ENCODE assay signal across 8 mouse cellular contexts in the genomic region with DNA sequence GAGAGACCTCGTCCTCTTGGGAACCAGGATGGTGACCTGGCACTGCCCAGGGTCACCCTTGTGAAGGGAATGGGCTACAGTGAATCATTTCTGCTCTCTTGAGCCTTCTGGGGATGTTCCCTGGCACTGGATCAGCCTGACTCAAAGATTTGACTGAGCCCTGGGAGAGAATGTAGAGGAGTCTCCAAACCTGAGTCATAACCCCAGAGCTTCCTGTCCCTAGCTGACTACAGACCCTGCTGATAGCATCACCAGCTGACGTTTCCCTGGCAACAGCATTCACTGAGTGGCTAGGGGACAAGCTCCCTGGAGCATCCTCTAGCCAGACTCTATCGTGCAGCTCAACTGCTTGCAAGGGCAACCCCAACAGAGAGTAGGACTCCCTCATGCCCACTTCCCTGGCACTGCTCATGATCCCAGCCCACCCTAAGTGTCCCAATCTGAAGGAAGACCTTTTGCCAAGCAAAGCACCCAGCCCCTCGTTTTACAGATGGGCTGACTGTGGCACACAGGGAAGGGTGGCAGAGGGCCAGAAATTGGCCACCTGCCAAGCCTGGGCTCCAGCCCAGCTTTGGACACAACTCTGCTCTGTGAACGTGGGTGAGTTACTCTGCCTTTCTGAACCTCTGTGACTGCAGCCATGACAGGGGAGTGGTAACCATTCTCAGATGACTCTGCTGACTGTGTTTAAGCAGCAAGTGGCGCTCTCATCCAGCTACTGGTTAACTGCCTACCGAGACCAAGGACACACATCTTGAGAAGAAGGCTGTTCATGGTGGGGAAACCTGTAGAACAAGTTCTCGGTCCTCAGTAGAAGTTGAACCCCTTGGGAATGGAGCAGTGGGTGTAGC. TPM values are rescaled to one million over a fixed set of nuclear protein-coding genes. Genes with fewer than 3 reads are reported as not detected.
A peak's percentile ranks its signal among the peaks of the same experiment; 100 is the strongest.
DNase-seq lines count a peak whose midpoint lies in the region; ATAC-seq lines count a peak whose summit lies in the region.

No protein-coding gene starts in this region.

- H3K4me2 ChIP-seq in liver, embryonic 12.5 days = peak overlapping the region; percentile 63
- no peak overlapping the region for H3K4me2 ChIP-seq in liver, embryonic 11.5 days

- no peak for DNase-seq in liver, embryonic 11.5 days (ENCODE audit: low spot score)
- peak; percentile 92 for DNase-seq in NIH3T3 (ENCODE audit: low read depth)
- DNase-seq in cerebellum, postnatal 14 days = peak; percentile 79 to 83
- DNase-seq in induced T-regulatory cell, adult 2 months (ENCODE audit: low read depth) = peak; percentile 85
- DNase-seq in lung, postnatal 10 days = peak; percentile 50
- DNase-seq in spleen, postnatal 36 days (ENCODE audit: low spot score in 2 of 2) = no peak
- DNase-seq in spleen, adult 18-20 months = no peak

- H3K9ac ChIP-seq in liver, embryonic 12.5 days = no peak overlapping the region
- H3K9ac ChIP-seq in liver, embryonic 11.5 days (ENCODE audit: low read depth, low read length) = no peak overlapping the region

- WGBS in liver, embryonic 12.5 days (ENCODE audit: insufficient replicate concordance) = 55% methylated on average over 8 of the region's 8 CpGs
- WGBS in liver, embryonic 11.5 days = 59% methylated on average over 8 of the region's 8 CpGs

- no peak overlapping the region for H3K4me3 ChIP-seq in liver, embryonic 12.5 days
- no peak overlapping the region for H3K4me3 ChIP-seq in liver, embryonic 11.5 days (ENCODE audit: low read depth, low read length)

- ATAC-seq in liver, embryonic 12.5 days = no peak
- ATAC-seq in liver, embryonic 11.5 days (replicated peaks; ENCODE audit: low FRiP score) = no peak

- H3K4me1 ChIP-seq in liver, embryonic 12.5 days = peaks cover 42% of the 10 kb centered on the region
- H3K4me1 ChIP-seq in liver, embryonic 11.5 days (replicated peaks; ENCODE audit: control insufficient read depth, insufficient read depth, low read length) = peaks cover 19% of the 10 kb centered on the region

- no peaks in the 10 kb centered on the region for H3K27me3 ChIP-seq in liver, embryonic 12.5 days (replicated peaks)
- H3K27me3 ChIP-seq in liver, embryonic 11.5 days (replicated peaks; ENCODE audit: control insufficient read depth, insufficient read depth, low read length) = no peaks in the 10 kb centered on the region

- H3K27ac ChIP-seq in liver, embryonic 12.5 days = no peak overlapping the region
- no peak overlapping the region for H3K27ac ChIP-seq in liver, embryonic 11.5 days (ENCODE audit: low read depth, low read length)

- H3K36me3 ChIP-seq in liver, embryonic 12.5 days = no peaks in the 10 kb centered on the region
- H3K36me3 ChIP-seq in liver, embryonic 11.5 days (ENCODE audit: control insufficient read depth, insufficient read depth, low read length) = no peaks in the 10 kb centered on the region

- no peaks in the 10 kb centered on the region for H3K9me3 ChIP-seq in liver, embryonic 12.5 days (replicated peaks)
- H3K9me3 ChIP-seq in liver, embryonic 11.5 days (ENCODE audit: control insufficient read depth, low read length) = no peaks in the 10 kb centered on the region

RNA-seq across cellular contexts. Expression of gene Mapkapk3, which starts 10.9 kb away (rescaled TPM):
- polyA plus RNA-seq in liver, embryonic 12.5 days (2016; fragmentation: Nextera tagmentation; extraction: Ambion mirVana) = 12.5 and 13.2 TPM in 2 replicates
- 17.1 and 19.2 TPM in 2 replicates for polyA plus RNA-seq in liver, embryonic 11.5 days (2014; fragmentation: Nextera tagmentation; extraction: Ambion mirVana)

RNA-seq across cellular contexts. Expression of gene Cish, which starts 17.1 kb away (rescaled TPM):
- 16.2 and 18.1 TPM in 2 replicates for polyA plus RNA-seq in liver, embryonic 12.5 days (2016; fragmentation: Nextera tagmentation; extraction: Ambion mirVana)
- polyA plus RNA-seq in liver, embryonic 11.5 days (2014; fragmentation: Nextera tagmentation; extraction: Ambion mirVana) = 6.1 and 9.9 TPM in 2 replicates

RNA-seq across cellular contexts. Expression of gene Dock3, which starts 47.0 kb away (rescaled TPM):
- polyA plus RNA-seq in liver, embryonic 12.5 days (2016; fragmentation: Nextera tagmentation; extraction: Ambion mirVana) = 0.12 and 0.18 TPM in 2 replicates
- polyA plus RNA-seq in liver, embryonic 11.5 days (2014; fragmentation: Nextera tagmentation; extraction: Ambion mirVana) = 0.41 and 1.1 TPM in 2 replicates

RNA-seq across cellular contexts. Expression of gene Hemk1, which starts 59.4 kb away (rescaled TPM):
- polyA plus RNA-seq in liver, embryonic 12.5 days (2016; fragmentation: Nextera tagmentation; extraction: Ambion mirVana) = 4.9 and 5.0 TPM in 2 replicates
- 8.2 and 8.7 TPM in 2 replicates for polyA plus RNA-seq in liver, embryonic 11.5 days (2014; fragmentation: Nextera tagmentation; extraction: Ambion mirVana)

Comparison
In these comparisons a context has a peak if more than half of its experiments do, and no peak if none do; other contexts are left out.
1. DNase-seq: peak in NIH3T3 (single experiment), cerebellum, postnatal 14 days (2 of 2), induced T-regulatory cell, adult 2 months (single experiment) and lung, postnatal 10 days (single experiment); none in liver, embryonic 11.5 days (single experiment), spleen, postnatal 36 days (0 of 2) and spleen, adult 18-20 months (0 of 2).